Mouse (Mus musculus): ENCODE measurements at regions not wholly inside any gene's neighbourhood (a gene's known extent, or its start where the extent isn't known, plus 50 kb on each side); places are given as distances from the start of the nearest gene placed in this dataset.
"Not testable (repeated sequence)": the region's sequence is repeated elsewhere in the genome, so short reads cannot be mapped to it uniquely, and the experiment has no call there.

GRCm38 (mm10) chr10:9459145-9459544 lies 215.9 kb downstream of the Samd5 start:
- DNase-seq: no peak

GRCm38 (mm10) chr10:9458466-9458865 lies 216.5 kb downstream of the Samd5 start:
- no peak for DNase-seq

- DNase-seq: no peak
These were observed 217.8 kb downstream of the Samd5 start for GRCm38 (mm10) chr10:9457222-9457621.

- DNase-seq: no peak
These were observed 235.9 kb downstream of the Samd5 start for GRCm38 (mm10) chr10:9439072-9439471.

- DNase-seq: no peak
These were observed 236.6 kb downstream of the Samd5 start for GRCm38 (mm10) chr10:9438366-9438765.

- DNase-seq: no peak
These were observed 245.9 kb downstream of the Samd5 start for GRCm38 (mm10) chr10:9429085-9429484.

- no peak for DNase-seq
These were observed 254.3 kb downstream of the Samd5 start for GRCm38 (mm10) chr10:9420741-9421140.

- DNase-seq: no peak
These were observed 258.3 kb downstream of the Samd5 start for GRCm38 (mm10) chr10:9416685-9417084.

- no peak for DNase-seq
These were observed 268.9 kb downstream of the Samd5 start for GRCm38 (mm10) chr10:9406101-9406500.

- DNase-seq: no peak
These were observed 269.6 kb downstream of the Samd5 start for GRCm38 (mm10) chr10:9405417-9405816.

GRCm38 (mm10) chr10:9404963-9405362 lies 270.0 kb downstream of the Samd5 start:
- no peak for DNase-seq

GRCm38 (mm10) chr10:9400911-9401617 lies 273.9 kb downstream of the Samd5 start:
- DNase-seq: no peak

- no peak for DNase-seq
These were observed 297.4 kb downstream of the Samd5 start for GRCm38 (mm10) chr10:9377440-9378101.

- DNase-seq: no peak
These were observed 312.6 kb downstream of the Samd5 start for GRCm38 (mm10) chr10:9362306-9362865.

- no peak for DNase-seq
These were observed 336.7 kb downstream of the Samd5 start for GRCm38 (mm10) chr10:9338207-9338801.

- no peak for DNase-seq
These were observed 340.7 kb downstream of the Samd5 start for GRCm38 (mm10) chr10:9334245-9334845.

- no peak for DNase-seq
These were observed 343.3 kb downstream of the Samd5 start for GRCm38 (mm10) chr10:9331694-9332093.

- no peak for DNase-seq
These were observed 346.7 kb downstream of the Samd5 start for GRCm38 (mm10) chr10:9328324-9328723.

- DNase-seq: not testable (repeated sequence)
These were observed 347.1 kb downstream of the Samd5 start for GRCm38 (mm10) chr10:9327881-9328280.

GRCm38 (mm10) chr10:9312326-9312725 lies 362.7 kb downstream of the Samd5 start:
- DNase-seq: no peak

- no peak for DNase-seq
These were observed 364.7 kb downstream of the Samd5 start for GRCm38 (mm10) chr10:9310346-9310745.

GRCm38 (mm10) chr10:9296055-9296454 lies 379.0 kb downstream of the Samd5 start:
- no peak for DNase-seq

- DNase-seq: no peak
These were observed 379.7 kb downstream of the Samd5 start for GRCm38 (mm10) chr10:9295269-9295668.

Data from thymus, adult 18-20 months (tissue).